Mouse (Mus musculus): Measurements from ENCODE around the gene Rab14. TPM values are rescaled to one million over a fixed set of nuclear protein-coding genes. Genes with fewer than 3 reads are reported as not detected.

Gene Rab14
- polyA plus RNA-seq, 1 experiment, result 50.9 TPM

- Histone ChIP-seq H3K4me1 (ENCODE audit: control insufficient read depth) (no peaks in the 10 kb centered on the region), H3K36me3 (ENCODE audit: control insufficient read depth) (no peaks in the 10 kb centered on the region)
- TF ChIP-seq TAL1 (IDR thresholded peaks at IDR 0.05; ENCODE audit: low read length) (no peak), GATA1 (IDR thresholded peaks at IDR 0.05; ENCODE audit: low read length) (no peak)
These were observed 23.4 kb upstream of the Rab14 start for GRCm38 (mm10) chr2:35224285-35224684.

GRCm38 (mm10) chr2:35222822-35223391 is 22.0 kb upstream of the Rab14 start:
- Histone ChIP-seq H3K9me3 (ENCODE audit: control insufficient read depth, low read length) (no peaks in the 10 kb centered on the region), H3K4me1 (ENCODE audit: control insufficient read depth) (peaks cover 5% of the 10 kb centered on the region), H3K27me3 (ENCODE audit: control insufficient read depth) (no peaks in the 10 kb centered on the region), H3K4me3 (replicated peaks) (no peak overlapping the region), H3K36me3 (ENCODE audit: control insufficient read depth) (no peaks in the 10 kb centered on the region)
- TF ChIP-seq GATA1 (IDR thresholded peaks at IDR 0.05; ENCODE audit: low read length), result no peak
- TF ChIP-seq TAL1 (IDR thresholded peaks at IDR 0.05; ENCODE audit: low read length), result no peak

More at GRCm38 (mm10) chr2:35224285-35224684, 23.4 kb upstream of the Rab14 start:
- Histone ChIP-seq H3K9me3 (ENCODE audit: control insufficient read depth, low read length) (no peaks in the 10 kb centered on the region), H3K4me3 (replicated peaks) (no peak overlapping the region), H3K27me3 (ENCODE audit: control insufficient read depth) (no peaks in the 10 kb centered on the region)

GRCm38 (mm10) chr2:35218736-35219135 is 17.8 kb upstream of the Rab14 start:
- H3K36me3 ChIP-seq (ENCODE audit: control insufficient read depth), result no peaks in the 10 kb centered on the region
- H3K9me3 ChIP-seq (ENCODE audit: control insufficient read depth, low read length), result no peaks in the 10 kb centered on the region
- H3K27me3 ChIP-seq (ENCODE audit: control insufficient read depth), result peaks cover 2% of the 10 kb centered on the region; the same call in 1 of the 2 replicates
- no peak overlapping the region for H3K4me3 ChIP-seq (replicated peaks)
- TF ChIP-seq GATA1 (IDR thresholded peaks at IDR 0.05; ENCODE audit: low read length) (no peak), TAL1 (IDR thresholded peaks at IDR 0.05; ENCODE audit: low read length) (no peak)
- peaks cover 22% of the 10 kb centered on the region for H3K4me1 ChIP-seq (ENCODE audit: control insufficient read depth)

- Histone ChIP-seq H3K27me3 (ENCODE audit: control insufficient read depth) (peaks cover 6% of the 10 kb centered on the region; the same call in 1 of the 2 replicates), H3K36me3 (ENCODE audit: control insufficient read depth) (no peaks in the 10 kb centered on the region), H3K9me3 (ENCODE audit: control insufficient read depth, low read length) (no peaks in the 10 kb centered on the region), H3K4me1 (ENCODE audit: control insufficient read depth) (peaks cover 31% of the 10 kb centered on the region), H3K4me3 (replicated peaks) (no peak overlapping the region)
- TF ChIP-seq GATA1 (IDR thresholded peaks at IDR 0.05; ENCODE audit: low read length) (no peak), TAL1 (IDR thresholded peaks at IDR 0.05; ENCODE audit: low read length) (no peak)
These were observed 15.8 kb upstream of the Rab14 start for GRCm38 (mm10) chr2:35216701-35217100.

GRCm38 (mm10) chr2:35215363-35215762 is 14.4 kb upstream of the Rab14 start:
- no peaks in the 10 kb centered on the region for H3K36me3 ChIP-seq (ENCODE audit: control insufficient read depth)
- no peak overlapping the region for H3K4me3 ChIP-seq (replicated peaks)
- peaks cover 6% of the 10 kb centered on the region; the same call in 1 of the 2 replicates for H3K27me3 ChIP-seq (ENCODE audit: control insufficient read depth)
- peaks cover 32% of the 10 kb centered on the region for H3K4me1 ChIP-seq (ENCODE audit: control insufficient read depth)
- TF ChIP-seq TAL1 (IDR thresholded peaks at IDR 0.05; ENCODE audit: low read length) (no peak), GATA1 (IDR thresholded peaks at IDR 0.05; ENCODE audit: low read length) (no peak)
- no peaks in the 10 kb centered on the region for H3K9me3 ChIP-seq (ENCODE audit: control insufficient read depth, low read length)

- H3K4me3 ChIP-seq (replicated peaks), result no peak overlapping the region
- H3K27me3 ChIP-seq (ENCODE audit: control insufficient read depth), result peaks cover 6% of the 10 kb centered on the region; the same call in 1 of the 2 replicates
- no peaks in the 10 kb centered on the region for H3K9me3 ChIP-seq (ENCODE audit: control insufficient read depth, low read length)
- H3K36me3 ChIP-seq (ENCODE audit: control insufficient read depth), result no peaks in the 10 kb centered on the region
- H3K4me1 ChIP-seq (ENCODE audit: control insufficient read depth), result peaks cover 32% of the 10 kb centered on the region
- no peak for TF ChIP-seq GATA1 (IDR thresholded peaks at IDR 0.05; ENCODE audit: low read length)
- no peak for TF ChIP-seq TAL1 (IDR thresholded peaks at IDR 0.05; ENCODE audit: low read length)
These were observed 14.0 kb upstream of the Rab14 start for GRCm38 (mm10) chr2:35214881-35215358.

GRCm38 (mm10) chr2:35213345-35213910 is 12.5 kb upstream of the Rab14 start:
- H3K9me3 ChIP-seq (ENCODE audit: control insufficient read depth, low read length), result no peaks in the 10 kb centered on the region
- TF ChIP-seq GATA1 (IDR thresholded peaks at IDR 0.05; ENCODE audit: low read length) (peak; percentile 32; the same call in 1 of the 2 replicates), TAL1 (IDR thresholded peaks at IDR 0.05; ENCODE audit: low read length) (no peak)
- H3K4me1 ChIP-seq (ENCODE audit: control insufficient read depth), result peaks cover 29% of the 10 kb centered on the region
- no peaks in the 10 kb centered on the region for H3K36me3 ChIP-seq (ENCODE audit: control insufficient read depth)
- peaks cover 6% of the 10 kb centered on the region; the same call in 1 of the 2 replicates for H3K27me3 ChIP-seq (ENCODE audit: control insufficient read depth)
- no peak overlapping the region for H3K4me3 ChIP-seq (replicated peaks)

GRCm38 (mm10) chr2:35211681-35212080 is 10.8 kb upstream of the Rab14 start:
- Histone ChIP-seq H3K27me3 (ENCODE audit: control insufficient read depth) (peaks cover 6% of the 10 kb centered on the region; the same call in 1 of the 2 replicates), H3K36me3 (ENCODE audit: control insufficient read depth) (no peaks in the 10 kb centered on the region), H3K4me3 (replicated peaks) (no peak overlapping the region), H3K9me3 (ENCODE audit: control insufficient read depth, low read length) (no peaks in the 10 kb centered on the region), H3K4me1 (ENCODE audit: control insufficient read depth) (peaks cover 36% of the 10 kb centered on the region)
- TF ChIP-seq GATA1 (IDR thresholded peaks at IDR 0.05; ENCODE audit: low read length), result no peak
- TF ChIP-seq TAL1 (IDR thresholded peaks at IDR 0.05; ENCODE audit: low read length), result no peak

- no peak overlapping the region for H3K4me3 ChIP-seq (replicated peaks)
- peaks cover 3% of the 10 kb centered on the region; the same call in 1 of the 2 replicates for H3K27me3 ChIP-seq (ENCODE audit: control insufficient read depth)
- TF ChIP-seq TAL1 (IDR thresholded peaks at IDR 0.05; ENCODE audit: low read length) (no peak), GATA1 (IDR thresholded peaks at IDR 0.05; ENCODE audit: low read length) (no peak)
- H3K9me3 ChIP-seq (ENCODE audit: control insufficient read depth, low read length), result no peaks in the 10 kb centered on the region
- peaks cover 26% of the 10 kb centered on the region for H3K4me1 ChIP-seq (ENCODE audit: control insufficient read depth)
- no peaks in the 10 kb centered on the region for H3K36me3 ChIP-seq (ENCODE audit: control insufficient read depth)
These were observed 8.2 kb upstream of the Rab14 start for GRCm38 (mm10) chr2:35208931-35209665.
